Comparison of ENCODE assay signal across 24 mouse cellular contexts in genomic region chr15:31526463-31526862, GRCm38 (mm10).
"Had no signal": no experiment of that assay in that cellular context is flagged by ENCODE, and none has a peak within 500 bp of the region (broad histone marks: within the 10 kb centered on the region; RNA-seq: fewer than 3 reads in every experiment).

No protein-coding gene starts in this region.

- H3K9me3 ChIP-seq: heart, embryonic 13.5 days; heart, embryonic 15.5 days; hindbrain, embryonic 15.5 days; limb, embryonic 13.5 days; limb, embryonic 15.5 days; liver, embryonic 12.5 days had no signal

- H3K4me2 ChIP-seq: heart, embryonic 11.5 days; heart, embryonic 13.5 days; heart, embryonic 15.5 days; hindbrain, embryonic 13.5 days; hindbrain, embryonic 15.5 days; limb, embryonic 13.5 days; limb, embryonic 15.5 days; liver, embryonic 12.5 days had no signal

- H3K27ac ChIP-seq: heart, adult 2 months; heart, embryonic 13.5 days; heart, embryonic 15.5 days; hindbrain, embryonic 13.5 days; hindbrain, embryonic 15.5 days; hindbrain, postnatal 0 days; kidney, postnatal 0 days; limb, embryonic 13.5 days; limb, embryonic 15.5 days; liver, embryonic 12.5 days; liver, embryonic 14.5 days had no signal

- H3K9ac ChIP-seq: forebrain, postnatal 0 days; heart, embryonic 13.5 days; heart, embryonic 15.5 days; hindbrain, embryonic 13.5 days; hindbrain, embryonic 15.5 days; limb, embryonic 13.5 days; limb, embryonic 15.5 days; liver, embryonic 12.5 days; liver, embryonic 14.5 days had no signal

- ATAC-seq: forebrain, postnatal 0 days; hindbrain, postnatal 0 days; intestine, embryonic 16.5 days; liver, embryonic 12.5 days had no signal

- H3K4me3 ChIP-seq: heart, adult 2 months; heart, embryonic 13.5 days; heart, embryonic 15.5 days; hindbrain, embryonic 13.5 days; hindbrain, embryonic 15.5 days; limb, embryonic 13.5 days; limb, embryonic 15.5 days; liver, embryonic 12.5 days had no signal

- H3K27me3 ChIP-seq: heart, embryonic 13.5 days; heart, embryonic 15.5 days; hindbrain, embryonic 13.5 days; hindbrain, embryonic 15.5 days; limb, embryonic 13.5 days; limb, embryonic 15.5 days; liver, embryonic 12.5 days had no signal

- DNase-seq: forebrain, postnatal 0 days; gastrocnemius, postnatal 14 days; gastrocnemius, postnatal 36 days; heart, adult 11 months; heart, adult 2 months; heart, postnatal 14 days; heart, postnatal 36 days; kidney, adult 18-20 months; kidney, postnatal 25 days; layer of hippocampus, adult 9-11 months; layer of hippocampus, postnatal 36 days; left cerebral cortex, postnatal 4 days had no signal

- H3K36me3 ChIP-seq: heart, embryonic 15.5 days; hindbrain, embryonic 15.5 days; limb, embryonic 15.5 days had no signal
